Mouse (Mus musculus) right cerebral cortex, postnatal 25 days (tissue): Measurements from ENCODE around the gene Mme.

ENCODE experiments used
- DNase-seq: peaks from one replicate; pipeline ENCODE4 v3.0.0; 2022

The Mme gene

DNA sequence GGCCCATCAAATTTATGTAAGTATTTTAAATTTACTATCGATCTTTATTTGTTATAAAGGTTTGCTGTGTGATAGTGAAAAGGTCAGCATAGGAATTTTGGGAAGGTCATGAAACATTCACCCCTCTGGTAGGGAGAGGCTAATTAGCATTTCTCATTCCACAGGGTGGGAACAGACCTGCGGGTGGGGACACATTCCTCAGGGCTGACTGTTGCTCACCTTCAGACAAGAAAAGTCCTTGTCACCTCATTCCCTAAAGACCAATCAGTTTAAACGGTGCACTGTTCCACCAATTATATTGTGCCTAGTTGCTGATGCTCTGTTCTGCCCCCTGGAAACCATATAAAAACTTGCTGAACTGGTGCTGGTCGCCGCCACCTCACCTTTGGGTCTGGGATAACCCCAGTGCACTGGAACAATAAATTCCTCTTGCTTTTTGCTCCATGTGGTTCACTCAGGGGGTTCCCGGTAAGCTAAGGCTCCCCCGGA lies at the start of gene Mme:
Gene Mme, plus strand, starts transcription at position 439 of the 489 bp plus-strand sequence.
- no peak for DNase-seq

GRCm38 (mm10) chr3:63196565-63196964 lies 44.8 kb upstream of the Mme start:
- no peak for DNase-seq

GRCm38 (mm10) chr3:63198026-63198425 lies 43.3 kb upstream of the Mme start:
- DNase-seq = no peak

DNA sequence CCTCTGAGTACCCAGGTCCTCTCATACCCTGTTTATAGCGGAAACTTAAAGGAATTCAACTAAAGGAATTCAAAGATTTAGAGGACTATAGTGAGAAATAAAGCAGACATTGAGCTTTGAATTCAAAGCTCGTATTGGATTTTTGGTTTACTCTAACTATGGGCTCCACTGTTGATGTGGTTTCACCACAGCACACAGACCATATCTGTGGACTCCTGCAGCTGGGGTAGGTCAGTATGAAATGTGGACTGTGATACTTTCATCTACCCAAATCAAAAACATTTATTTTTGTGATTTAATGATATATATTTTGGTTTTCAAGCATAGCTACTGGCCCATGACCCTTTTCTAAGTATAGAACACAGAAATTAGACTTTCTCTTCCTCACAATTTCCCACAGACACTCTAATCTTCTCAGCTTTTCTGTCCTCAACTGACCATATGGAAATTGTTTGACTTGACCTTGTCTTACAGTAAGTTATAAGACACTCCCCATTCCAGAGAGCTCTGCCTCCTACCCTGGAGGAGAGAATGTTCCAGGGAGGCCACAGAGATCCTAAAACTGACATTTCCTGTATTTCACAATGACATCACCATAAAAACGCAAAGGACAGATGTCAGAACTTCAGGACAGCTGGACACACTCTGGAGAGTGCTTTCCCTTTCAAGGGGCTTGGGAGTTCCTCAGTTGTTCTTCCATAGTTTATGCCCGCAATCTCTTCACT lies 19.3 kb upstream of the Mme start:
- no peak for DNase-seq

- DNase-seq = no peak
Measured at GRCm38 (mm10) chr3:63223676-63224075, 17.7 kb upstream of the Mme start.

DNA sequence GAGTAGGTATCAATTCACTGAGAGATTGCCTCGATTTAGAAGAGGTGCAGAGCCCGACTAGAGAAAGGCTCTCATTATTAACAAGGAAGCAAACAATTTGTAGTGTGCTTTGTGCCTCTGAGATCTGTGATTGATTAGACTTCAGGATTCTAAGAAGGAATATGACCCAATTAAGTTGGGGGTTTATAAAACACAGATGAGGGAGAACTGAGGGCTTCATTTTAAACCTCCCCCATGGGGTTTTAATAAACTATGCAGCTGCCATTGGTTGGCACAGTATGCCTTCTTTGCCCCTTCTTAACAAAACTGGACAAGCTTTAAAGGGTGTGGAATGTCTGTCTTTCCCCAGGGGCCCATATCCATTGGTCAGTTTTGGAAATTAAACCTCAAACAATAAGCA lies 5.4 kb upstream of the Mme start:
- DNase-seq = no peak

GRCm38 (mm10) chr3:63243721-63244120 lies 2.4 kb downstream of the Mme start:
- DNase-seq = no peak

DNA sequence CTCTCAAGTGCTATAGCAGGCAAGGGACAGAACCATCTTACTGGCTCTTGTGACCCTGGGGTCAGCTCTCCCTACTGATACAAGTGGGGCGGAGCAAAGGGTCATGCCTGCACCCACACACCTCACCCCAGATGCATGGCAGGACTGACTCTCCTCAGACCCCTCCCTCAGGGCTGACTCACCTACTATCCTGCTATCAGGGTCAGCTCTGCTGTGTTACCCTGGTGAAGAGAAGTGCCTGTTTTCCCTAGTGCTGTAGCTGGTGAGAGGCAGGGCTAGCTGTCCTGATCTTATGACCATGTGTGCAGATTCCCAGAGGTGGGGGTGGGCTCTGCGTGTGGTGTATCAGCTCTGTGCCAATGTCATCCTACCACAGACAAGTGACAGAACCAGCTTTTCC lies 30.8 kb downstream of the Mme start:
- no peak for DNase-seq

- no peak for DNase-seq
Measured at GRCm38 (mm10) chr3:63294316-63294715, 53.0 kb downstream of the Mme start.

- DNase-seq = no peak
Measured at GRCm38 (mm10) chr3:63294791-63295190, 53.5 kb downstream of the Mme start.

GRCm38 (mm10) chr3:63295237-63295636 lies 53.9 kb downstream of the Mme start:
- peak; percentile 33 for DNase-seq

DNA sequence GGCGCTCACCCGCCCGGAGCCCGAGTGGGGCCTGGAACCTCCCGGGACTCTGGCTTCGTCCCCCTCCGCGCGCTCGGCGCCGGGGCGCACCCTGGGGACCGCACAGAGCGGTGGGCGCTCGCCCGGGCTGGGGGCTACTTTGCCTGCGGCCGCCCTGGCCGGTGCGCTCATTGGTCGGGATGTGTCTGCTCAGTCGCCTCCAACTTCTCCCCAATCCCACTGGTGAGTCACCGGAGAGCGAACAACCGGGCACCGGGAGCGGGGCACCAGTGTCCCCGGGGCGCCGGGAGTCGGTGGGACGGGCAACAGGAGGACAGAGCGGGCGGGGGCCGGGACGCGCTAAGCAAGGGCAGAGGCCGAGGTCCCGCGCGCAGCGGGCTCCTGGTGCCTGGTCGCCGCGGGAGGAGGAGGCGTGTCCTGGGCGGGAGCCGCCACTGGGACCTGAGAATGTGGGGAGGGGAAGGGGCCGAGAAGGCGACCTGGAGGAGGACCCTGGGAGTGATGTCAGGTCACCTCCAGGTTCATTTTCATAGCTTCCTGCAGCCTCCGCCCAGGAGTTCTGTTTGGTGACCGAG lies 54.4 kb downstream of the Mme start:
- DNase-seq = peak; percentile 37

DNA sequence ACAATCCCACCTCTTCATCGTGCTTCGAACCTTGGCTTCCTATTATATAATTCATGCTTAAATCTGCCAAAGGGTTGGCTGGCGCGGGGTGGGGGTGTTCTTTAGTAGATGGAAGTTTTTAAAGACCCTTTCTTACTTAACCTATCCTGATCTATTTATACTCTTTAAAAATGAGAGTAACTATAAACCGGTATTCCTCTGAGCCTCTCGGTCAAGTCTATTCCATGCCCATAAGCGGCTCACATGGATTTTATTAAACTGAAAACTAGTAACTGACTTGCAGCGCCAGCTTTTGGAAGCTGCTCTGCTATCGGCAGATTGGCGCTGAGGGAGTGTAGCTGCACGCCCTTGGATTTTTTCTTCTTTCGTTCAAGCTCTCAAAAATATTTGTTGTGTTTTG lies 55.1 kb downstream of the Mme start:
- peak; percentile 14 for DNase-seq

GRCm38 (mm10) chr3:63297787-63298186 lies 56.5 kb downstream of the Mme start:
- peak; percentile 51 for DNase-seq

GRCm38 (mm10) chr3:63315211-63315760 lies 73.9 kb downstream of the Mme start:
- no peak for DNase-seq

DNA sequence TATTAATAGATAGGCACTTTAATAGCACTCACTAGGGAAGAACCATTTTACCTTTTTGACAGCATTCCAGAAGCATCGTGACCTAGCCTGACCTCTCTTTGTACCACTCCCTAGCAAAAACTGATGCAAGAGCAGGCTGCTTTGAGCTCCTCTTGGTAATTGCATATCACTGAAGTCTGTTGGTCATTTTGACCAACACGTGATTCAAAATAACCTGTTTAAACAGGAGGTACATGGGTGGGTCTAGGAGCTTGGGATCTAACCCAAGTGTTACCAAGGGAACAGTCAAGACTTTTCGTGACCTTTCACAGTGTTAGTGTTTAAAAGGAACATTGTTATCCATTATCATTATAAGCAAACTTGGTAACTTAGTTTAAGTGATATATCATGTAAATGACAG lies 76.2 kb downstream of the Mme start:
- no peak for DNase-seq

GRCm38 (mm10) chr3:63325615-63326014 lies 84.3 kb downstream of the Mme start:
- DNase-seq = no peak

DNA sequence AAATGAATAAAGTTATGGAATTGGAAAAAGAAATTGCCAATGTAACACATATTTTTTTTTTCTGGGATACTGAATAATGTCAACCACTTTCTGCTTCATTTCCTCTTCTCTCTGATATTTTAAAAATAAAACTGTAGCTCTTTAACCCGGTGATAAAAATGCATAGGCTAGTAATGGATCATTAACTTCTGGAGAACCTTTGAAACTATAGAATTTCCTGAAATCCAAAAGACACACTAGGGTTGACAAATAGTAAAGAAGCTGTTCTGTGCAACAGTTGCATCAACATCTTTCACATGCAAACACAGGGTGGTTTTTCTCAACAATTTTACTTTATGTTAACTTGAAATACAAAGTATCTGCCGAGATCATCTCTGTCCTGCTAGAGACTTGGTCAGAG lies 98.8 kb downstream of the Mme start:
- no peak for DNase-seq

GRCm38 (mm10) chr3:63340546-63340945 lies 99.2 kb downstream of the Mme start:
- DNase-seq = no peak

GRCm38 (mm10) chr3:63341481-63341880 lies 100.1 kb downstream of the Mme start:
- no peak for DNase-seq

DNA sequence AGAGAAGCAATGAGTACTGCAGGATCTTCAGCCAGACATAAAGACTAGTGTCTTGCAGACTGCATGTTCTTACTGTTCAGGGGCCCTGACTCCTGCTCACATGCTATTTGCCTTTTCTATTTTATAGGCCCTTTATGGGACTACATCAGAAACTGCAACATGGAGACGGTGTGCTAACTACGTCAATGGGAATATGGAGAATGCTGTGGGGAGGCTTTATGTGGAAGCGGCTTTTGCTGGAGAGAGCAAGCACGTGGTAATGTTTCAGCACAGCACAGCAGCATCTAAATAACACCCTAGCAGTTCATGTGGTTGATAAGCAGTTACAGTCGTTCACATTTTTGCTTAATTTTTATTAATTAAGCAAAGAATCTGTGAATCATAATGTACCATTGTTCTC lies 103.7 kb downstream of the Mme start:
- no peak for DNase-seq

DNA sequence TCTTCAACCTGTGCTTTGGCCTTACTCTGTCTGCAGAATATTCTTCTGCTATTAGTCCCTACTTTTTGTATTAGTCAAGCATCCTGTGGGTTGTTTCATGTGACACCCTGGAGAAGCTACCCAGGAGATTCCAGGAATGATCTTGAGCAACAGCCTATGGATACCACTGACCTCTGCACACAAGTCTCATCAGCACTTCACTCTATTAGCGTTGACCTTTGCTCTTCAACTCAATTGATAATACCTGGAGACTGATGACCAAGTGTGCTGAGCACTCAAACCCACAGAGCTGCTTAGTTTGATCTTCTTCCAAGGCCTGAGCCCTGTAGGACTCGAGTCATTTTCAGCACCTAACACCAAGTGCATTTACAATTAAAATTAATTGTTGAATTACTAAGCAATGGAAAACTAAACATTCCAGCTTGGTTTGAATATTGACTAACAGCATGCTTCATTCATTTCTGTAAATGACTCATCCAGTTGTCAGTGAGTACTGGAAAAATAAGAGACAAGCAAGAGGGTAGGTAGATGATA lies 107.6 kb downstream of the Mme start:
- no peak for DNase-seq

DNA sequence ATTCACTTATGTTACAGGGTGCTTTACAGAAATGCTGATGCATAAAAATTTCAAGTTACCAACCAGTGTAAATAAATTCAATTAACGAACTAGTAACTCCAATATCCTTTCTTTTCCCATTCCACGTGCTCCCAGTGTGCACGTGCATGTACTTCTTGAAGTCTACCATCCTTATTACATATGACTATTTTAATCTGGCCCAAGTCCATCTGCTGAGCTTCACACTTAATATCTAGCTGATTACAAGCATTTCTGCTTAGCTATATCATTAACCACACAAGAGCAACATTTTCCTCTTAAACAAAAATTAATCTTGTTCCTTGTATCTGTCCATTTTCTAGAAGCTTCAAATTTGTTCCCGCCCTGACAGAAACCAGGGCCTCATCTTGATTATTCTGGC lies 108.9 kb downstream of the Mme start:
- DNase-seq = no peak

DNA sequence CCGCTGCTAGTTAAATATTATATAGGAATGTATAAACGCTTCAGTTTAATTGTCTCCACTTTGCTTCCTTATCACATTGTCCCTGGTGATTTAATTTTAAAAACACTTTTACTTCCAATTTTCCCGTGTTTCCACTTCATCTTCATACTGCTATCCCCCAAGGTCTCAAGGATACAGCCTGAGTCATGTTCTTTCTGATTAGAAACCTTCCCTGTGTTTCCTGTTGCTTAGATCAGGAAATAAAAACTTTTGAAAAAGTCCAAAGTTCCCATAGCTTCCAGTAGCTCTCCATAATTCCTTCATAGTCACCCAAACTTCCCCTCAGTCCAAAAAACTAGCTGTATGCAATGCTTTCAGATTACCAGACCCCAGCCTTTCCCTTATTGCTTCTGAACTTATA lies 109.4 kb downstream of the Mme start:
- DNase-seq = no peak
